Mouse (Mus musculus): ENCODE data around the gene Mpp6.

The Mpp6 gene

GRCm38 (mm10) chr6:50109757-50110378 is at the start of gene Mpp6:
TSS of gene Mpp6 (plus strand) at chr6:50110241.
- DNase-seq (ENCODE audit: low read depth), result peak; percentile 61

GRCm38 (mm10) chr6:50066172-50066571 is 43.9 kb upstream of the Mpp6 start:
- no peak for DNase-seq (ENCODE audit: low read depth)

GRCm38 (mm10) chr6:50068490-50068889 is 41.6 kb upstream of the Mpp6 start:
- no peak for DNase-seq (ENCODE audit: low read depth)

GRCm38 (mm10) chr6:50075248-50075647 is 34.8 kb upstream of the Mpp6 start:
- no peak for DNase-seq (ENCODE audit: low read depth)

- DNase-seq (ENCODE audit: low read depth), result no peak
Measured at GRCm38 (mm10) chr6:50076473-50076872, 33.6 kb upstream of the Mpp6 start.

- no peak for DNase-seq (ENCODE audit: low read depth)
Measured at GRCm38 (mm10) chr6:50080431-50080830, 29.6 kb upstream of the Mpp6 start.

- no peak for DNase-seq (ENCODE audit: low read depth)
Measured at GRCm38 (mm10) chr6:50085206-50085605, 24.8 kb upstream of the Mpp6 start.

- DNase-seq (ENCODE audit: low read depth), result no peak
Measured at GRCm38 (mm10) chr6:50089333-50089732, 20.7 kb upstream of the Mpp6 start.

- DNase-seq (ENCODE audit: low read depth), result no peak
Measured at GRCm38 (mm10) chr6:50090221-50090620, 19.8 kb upstream of the Mpp6 start.

GRCm38 (mm10) chr6:50091462-50092154 is 18.4 kb upstream of the Mpp6 start:
- no peak for DNase-seq (ENCODE audit: low read depth)

GRCm38 (mm10) chr6:50109201-50109756 is 762 bp upstream of the Mpp6 start:
- no peak for DNase-seq (ENCODE audit: low read depth)

GRCm38 (mm10) chr6:50110379-50110941 is 419 bp downstream of the Mpp6 start:
- DNase-seq (ENCODE audit: low read depth), result no peak

GRCm38 (mm10) chr6:50111111-50111655 is 1.1 kb downstream of the Mpp6 start:
- no peak for DNase-seq (ENCODE audit: low read depth)

- peak; percentile 87 for DNase-seq (ENCODE audit: low read depth)
Measured at GRCm38 (mm10) chr6:50112775-50113174, 2.7 kb downstream of the Mpp6 start.

GRCm38 (mm10) chr6:50114280-50114679 is 4.2 kb downstream of the Mpp6 start:
- DNase-seq (ENCODE audit: low read depth), result no peak

GRCm38 (mm10) chr6:50120931-50121330 is 10.9 kb downstream of the Mpp6 start:
- DNase-seq (ENCODE audit: low read depth), result no peak

GRCm38 (mm10) chr6:50122835-50123234 is 12.8 kb downstream of the Mpp6 start:
- no peak for DNase-seq (ENCODE audit: low read depth)

GRCm38 (mm10) chr6:50124197-50124596 is 14.2 kb downstream of the Mpp6 start:
- no peak for DNase-seq (ENCODE audit: low read depth)

GRCm38 (mm10) chr6:50126331-50126730 is 16.3 kb downstream of the Mpp6 start:
- DNase-seq (ENCODE audit: low read depth), result no peak

GRCm38 (mm10) chr6:50127536-50127935 is 17.5 kb downstream of the Mpp6 start:
- DNase-seq (ENCODE audit: low read depth), result no peak

- DNase-seq (ENCODE audit: low read depth), result no peak
Measured at GRCm38 (mm10) chr6:50137651-50138050, 27.6 kb downstream of the Mpp6 start.

- DNase-seq (ENCODE audit: low read depth), result no peak
Measured at GRCm38 (mm10) chr6:50139526-50139925, 29.5 kb downstream of the Mpp6 start.

GRCm38 (mm10) chr6:50146158-50146557 is 36.1 kb downstream of the Mpp6 start:
- DNase-seq (ENCODE audit: low read depth), result no peak

Data from c-Kit-positive CD71-negative TER-119-negative erythroid progenitor cells, embryonic 14.5 days (primary cell).